Mouse (Mus musculus): ENCODE results near the gene Dgkb.

The Dgkb gene

DNA sequence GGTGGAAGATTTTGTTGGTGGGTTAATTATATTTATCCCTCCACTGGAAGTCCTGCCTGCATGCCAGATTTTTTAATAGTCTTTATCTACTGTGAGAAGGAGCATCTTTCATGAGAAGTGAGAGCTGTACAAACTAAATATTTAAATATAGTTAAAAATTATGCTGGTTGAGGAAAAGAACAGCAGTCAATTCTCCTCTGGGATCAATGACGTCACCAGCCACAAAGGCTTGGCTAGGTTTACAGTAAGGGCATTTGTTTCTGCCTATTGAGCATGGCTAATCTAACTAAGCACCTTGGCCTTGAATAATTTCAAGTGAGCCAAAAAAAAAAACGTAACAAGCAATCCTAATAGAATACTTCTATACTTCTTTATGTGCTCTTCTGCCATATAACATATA is 554.1 kb downstream of the Dgkb start:
- DNase-seq (ENCODE audit: low spot score) = no peak

- DNase-seq (ENCODE audit: low spot score) = no peak
Observed at GRCm38 (mm10) chr12:38374159-38374558, 556.6 kb downstream of the Dgkb start.

- no peak for DNase-seq (ENCODE audit: low spot score)
Observed at GRCm38 (mm10) chr12:38385942-38386341, 568.4 kb downstream of the Dgkb start.

GRCm38 (mm10) chr12:38386991-38387390 is 569.5 kb downstream of the Dgkb start:
- DNase-seq (ENCODE audit: low spot score) = no peak

GRCm38 (mm10) chr12:38387654-38388053 is 570.1 kb downstream of the Dgkb start:
- no peak for DNase-seq (ENCODE audit: low spot score)

- no peak for DNase-seq (ENCODE audit: low spot score)
Observed at GRCm38 (mm10) chr12:38388243-38388642, 570.7 kb downstream of the Dgkb start.

GRCm38 (mm10) chr12:38397754-38398312 is 580.3 kb downstream of the Dgkb start:
- DNase-seq (ENCODE audit: low spot score) = no peak

DNA sequence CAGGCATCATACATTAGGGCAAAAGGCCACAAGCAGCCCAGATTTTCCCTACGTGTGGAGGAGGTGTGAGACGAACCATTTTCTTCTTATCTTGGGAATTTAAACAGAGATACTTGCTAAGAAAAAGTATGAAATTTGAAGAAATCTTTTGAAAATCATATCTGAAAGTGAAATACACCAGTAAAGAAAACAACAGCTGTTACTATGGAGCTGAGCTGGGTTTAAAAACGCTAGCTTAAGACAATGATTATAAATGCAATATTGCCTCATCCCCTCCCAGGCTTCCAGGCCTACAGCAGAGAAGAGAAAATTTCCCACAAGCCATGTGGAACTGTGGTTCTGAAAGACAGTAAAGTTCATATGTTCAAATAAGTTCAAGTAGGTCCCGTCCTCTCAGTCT is 582.6 kb downstream of the Dgkb start:
- DNase-seq (ENCODE audit: low spot score) = no peak

DNA sequence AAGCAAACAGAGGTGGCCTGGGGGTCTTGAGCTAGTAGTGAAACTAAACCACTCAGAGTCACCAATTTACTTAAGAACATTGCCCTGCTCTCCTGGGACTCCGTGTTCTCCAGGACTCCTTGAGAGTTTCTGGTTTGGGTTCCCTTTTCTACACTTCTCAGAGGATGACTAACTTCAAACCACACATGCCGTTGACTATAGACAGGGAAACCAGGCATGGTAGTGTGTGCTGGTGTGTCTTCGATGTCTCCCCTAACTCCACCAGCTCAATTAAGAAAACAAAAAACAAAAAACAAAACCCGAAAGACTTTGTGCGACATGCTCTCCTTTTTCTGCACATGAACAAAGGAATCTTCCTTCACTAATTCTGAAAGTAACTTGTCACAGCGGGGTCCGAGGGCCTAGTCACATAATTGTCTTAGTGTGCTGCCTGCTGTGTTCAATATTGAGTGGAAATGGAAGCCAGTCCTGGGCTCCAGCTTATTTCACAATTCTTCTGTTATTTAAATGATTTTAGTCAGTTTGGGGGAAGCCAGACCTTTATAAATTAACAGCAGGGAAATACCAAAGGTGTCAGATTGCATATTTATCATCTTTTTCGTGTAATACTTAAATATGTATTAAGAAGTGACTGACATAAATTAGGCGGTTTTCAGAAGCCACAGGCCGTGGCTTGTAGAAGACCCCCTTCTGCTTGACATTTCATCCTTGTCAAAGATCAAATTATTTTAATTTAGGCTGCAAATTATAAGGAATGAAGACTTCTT is 618.0 kb downstream of the Dgkb start:
- no peak for DNase-seq (ENCODE audit: low spot score)

DNA sequence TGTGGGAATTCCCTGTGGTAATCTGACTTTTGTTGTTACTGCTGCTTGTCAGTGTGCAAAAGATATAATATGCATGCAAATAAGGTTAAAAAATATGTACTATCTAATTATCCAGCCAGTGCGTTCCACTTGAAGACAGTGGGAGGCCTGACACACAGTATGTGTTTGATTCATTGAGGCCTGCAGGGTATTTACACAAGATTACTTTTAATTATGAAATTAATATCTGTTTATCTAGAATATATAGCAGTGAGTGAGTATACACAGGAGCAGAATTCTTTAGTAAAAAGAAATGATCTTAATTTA is 618.6 kb downstream of the Dgkb start:
- no peak for DNase-seq (ENCODE audit: low spot score)

DNA sequence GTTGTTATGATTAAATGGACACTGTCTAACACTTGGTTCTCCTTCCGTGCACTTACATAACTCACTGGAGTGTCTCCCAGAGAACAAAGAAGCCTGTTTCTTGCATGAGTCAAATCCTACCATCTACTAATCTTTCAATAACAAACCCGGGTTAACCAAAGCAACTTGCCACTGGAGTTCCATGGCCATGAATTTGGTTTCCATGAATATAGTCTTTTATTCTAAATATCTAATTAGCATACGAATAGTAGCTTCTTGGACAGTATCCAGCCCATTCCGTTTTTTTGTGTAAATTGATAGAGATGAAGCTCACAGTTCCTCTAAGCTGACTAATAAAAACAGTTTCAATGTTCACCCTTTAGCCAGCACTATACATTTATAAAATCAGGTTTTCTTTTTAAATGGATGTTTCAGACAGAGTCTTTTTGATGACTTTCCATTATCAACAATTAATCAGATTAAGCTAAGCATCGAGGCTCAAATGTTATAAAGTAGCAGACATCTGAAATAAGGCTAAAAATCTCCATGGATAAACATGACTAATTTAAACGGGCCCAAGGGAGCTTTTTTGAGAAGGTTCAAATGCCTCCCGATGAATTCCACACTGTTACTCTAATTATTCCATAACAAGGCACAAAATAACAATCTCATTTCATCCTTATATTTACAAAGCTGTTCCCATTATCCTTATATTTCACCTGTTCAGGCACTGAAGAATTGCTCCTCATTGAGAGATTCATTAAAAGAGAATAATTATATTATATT is 633.0 kb downstream of the Dgkb start:
- no peak for DNase-seq (ENCODE audit: low spot score)

GRCm38 (mm10) chr12:38451677-38452076 is 634.2 kb downstream of the Dgkb start:
- no peak for DNase-seq (ENCODE audit: low spot score)

- DNase-seq (ENCODE audit: low spot score) = no peak
Observed at GRCm38 (mm10) chr12:38468191-38468590, 650.7 kb downstream of the Dgkb start.

- DNase-seq (ENCODE audit: low spot score) = no peak
Observed at GRCm38 (mm10) chr12:38468605-38469004, 651.1 kb downstream of the Dgkb start.

- no peak for DNase-seq (ENCODE audit: low spot score)
Observed at GRCm38 (mm10) chr12:38497229-38497628, 679.7 kb downstream of the Dgkb start.

GRCm38 (mm10) chr12:38500931-38501330 is 683.4 kb downstream of the Dgkb start:
- DNase-seq (ENCODE audit: low spot score) = no peak

DNA sequence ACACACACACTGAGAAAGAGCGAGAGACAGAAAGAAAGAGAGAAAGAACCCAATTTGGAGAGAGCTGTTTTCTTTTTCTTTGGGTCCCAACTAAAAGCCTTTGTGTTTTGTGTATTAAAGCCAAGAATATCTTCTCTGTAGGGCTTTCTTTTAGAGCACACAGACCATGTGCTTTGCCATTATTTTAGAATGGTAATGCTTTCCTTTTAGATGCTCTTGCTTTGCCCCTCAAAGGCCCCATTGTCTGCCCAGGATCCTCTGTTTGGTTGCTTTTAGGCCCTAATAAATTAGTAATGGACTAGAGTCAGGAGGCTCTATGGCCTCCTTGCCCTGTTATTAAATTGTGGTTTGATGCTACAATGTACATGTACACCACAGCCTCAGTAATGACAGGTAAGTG is 690.7 kb downstream of the Dgkb start:
- no peak for DNase-seq (ENCODE audit: low spot score)

DNA sequence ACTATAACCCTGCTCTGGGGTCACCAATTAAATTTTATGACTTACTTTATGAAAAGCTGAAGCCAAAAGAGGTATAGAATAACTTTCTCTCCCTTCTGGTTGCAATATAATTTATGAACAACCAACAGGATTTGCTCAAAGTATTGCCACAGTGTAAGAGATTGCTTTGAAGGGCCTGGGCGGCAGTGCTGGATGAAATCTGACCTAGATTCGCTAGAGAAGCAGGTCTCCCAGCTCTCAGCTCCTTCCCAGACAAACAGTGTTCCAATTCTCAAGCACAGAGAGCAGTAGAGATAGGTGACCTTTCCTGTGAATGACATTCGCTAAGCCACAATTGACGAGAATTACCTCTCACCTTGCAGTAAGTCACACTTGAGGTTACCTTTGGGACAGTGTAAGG is 727.9 kb downstream of the Dgkb start:
- DNase-seq (ENCODE audit: low spot score) = no peak

GRCm38 (mm10) chr12:38577141-38577540 is 759.6 kb downstream of the Dgkb start:
- DNase-seq (ENCODE audit: low spot score) = no peak

GRCm38 (mm10) chr12:38579191-38579817 is 761.8 kb downstream of the Dgkb start:
- DNase-seq (ENCODE audit: low spot score) = no peak

DNA sequence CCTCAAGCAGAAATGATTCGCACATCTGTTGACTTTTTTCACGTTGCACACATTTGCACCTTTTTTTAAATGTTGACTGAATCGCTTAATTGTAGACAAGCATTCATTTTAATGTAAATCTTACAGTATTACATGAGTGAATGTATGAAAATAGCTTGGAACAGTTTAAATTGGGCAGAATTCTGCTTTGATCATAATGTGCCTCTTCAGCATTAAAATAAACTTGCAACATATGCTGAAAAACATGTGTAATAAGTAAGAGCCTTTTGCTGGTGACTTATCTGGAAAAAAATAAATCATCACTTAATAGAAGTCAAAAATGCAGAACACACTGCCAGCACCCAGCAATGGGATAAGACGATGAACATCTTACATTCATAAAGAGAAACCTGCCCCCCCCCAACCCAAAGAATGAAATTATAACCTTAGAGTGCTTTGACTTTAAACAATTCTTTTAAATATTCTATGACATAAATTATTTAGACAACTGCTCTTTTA is 768.9 kb downstream of the Dgkb start:
- no peak for DNase-seq (ENCODE audit: low spot score)

- DNase-seq (ENCODE audit: low spot score) = no peak
Observed at GRCm38 (mm10) chr12:38589951-38590350, 772.4 kb downstream of the Dgkb start.

- DNase-seq (ENCODE audit: low spot score) = no peak
Observed at GRCm38 (mm10) chr12:38593653-38594052, 776.1 kb downstream of the Dgkb start.
